Mouse (Mus musculus) erythroblast, embryonic 14.5 days (primary cell): ENCODE results near the gene AU021092.

Experiments
- GATA1 ChIP-seq: IDR thresholded peaks from 2 replicates; pipeline ENCODE4 v1.6.1; 2012; ENCODE audit warnings: low read length, inconsistent platforms, mixed read lengths
- TAL1 ChIP-seq: IDR thresholded peaks from 3 replicates; pipeline ENCODE4 v1.6.1; 2012; ENCODE audit warnings: low read length, inconsistent platforms, mixed read lengths

- TF ChIP-seq GATA1 (no peak), TAL1 (no peak)
These were observed 35.9 kb downstream of the AU021092 start for GRCm38 (mm10) chr16:5186234-5186633.
